Mouse (Mus musculus) fat pad, adult 2 months (tissue): Measurements from ENCODE around the gene Strbp.
A peak's percentile ranks its signal among the peaks of the same experiment; 100 is the strongest.
"Not testable (repeated sequence)": the region's sequence is repeated elsewhere in the genome, so short reads cannot be mapped to it uniquely, and the experiment has no call there.

Source experiments
- DNase-seq: peaks from one replicate; pipeline ENCODE4 v3.0.0-alpha.2; 2011; ENCODE audit warnings: low read depth, low spot score; ENCODE audit errors: extremely low read depth

Gene Strbp

DNA sequence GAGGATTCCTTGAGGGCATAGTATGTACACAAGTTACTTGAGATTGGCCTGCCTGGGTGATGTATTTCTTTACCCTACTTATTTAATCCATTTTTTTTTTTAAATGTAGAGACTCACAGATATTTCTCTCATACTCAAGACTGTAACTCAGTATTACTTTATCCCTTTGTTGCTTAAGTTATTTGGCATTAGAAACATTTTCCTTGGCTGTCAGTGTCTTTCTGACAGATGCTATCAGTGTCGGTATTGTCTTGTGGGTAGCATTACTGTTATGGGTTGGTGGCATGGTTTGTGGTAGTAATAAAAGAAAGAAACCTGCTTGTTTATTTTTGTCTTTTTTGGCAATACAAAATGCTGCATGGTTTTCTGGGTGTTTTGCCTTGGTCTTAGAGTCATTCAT lies 172.9 kb downstream of the Strbp start:
- DNase-seq = peak; percentile 77

DNA sequence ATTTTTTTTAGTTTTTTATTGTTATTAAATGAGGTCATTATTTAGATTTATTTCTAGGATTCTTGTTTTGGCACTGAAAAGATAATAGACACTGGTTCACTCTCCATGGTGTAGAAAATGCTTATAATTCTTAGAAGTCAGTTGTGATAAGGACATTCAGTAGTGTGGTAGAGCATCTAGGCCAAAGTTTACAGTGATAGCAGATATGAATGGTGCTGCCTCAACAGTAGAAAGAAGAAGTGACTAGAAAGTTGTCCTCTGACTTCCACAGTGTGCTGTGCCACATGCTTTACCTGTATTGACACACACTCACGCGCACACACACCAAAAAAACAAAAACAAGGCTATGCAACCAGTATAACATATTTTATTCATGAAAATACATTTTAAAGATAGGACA lies 174.3 kb downstream of the Strbp start:
- no peak for DNase-seq

DNA sequence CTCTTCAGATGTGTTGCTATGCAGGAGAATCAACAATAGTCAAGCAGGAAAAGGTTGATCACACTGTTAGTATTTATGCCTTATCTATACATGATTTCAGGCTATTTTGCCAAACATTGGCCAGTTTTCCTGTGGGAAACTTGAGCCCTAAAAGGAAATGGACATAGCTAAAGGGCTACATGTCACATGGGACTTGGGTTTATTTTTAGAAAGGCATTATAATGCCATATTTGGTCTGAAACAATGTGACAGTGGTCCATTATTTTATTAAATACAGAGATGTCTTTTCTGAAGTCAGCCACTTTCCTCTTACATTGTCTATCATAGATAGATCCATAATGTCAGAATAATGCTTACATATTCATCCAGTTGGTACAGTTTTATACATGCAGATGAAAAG lies 176.1 kb downstream of the Strbp start:
- no peak for DNase-seq

DNA sequence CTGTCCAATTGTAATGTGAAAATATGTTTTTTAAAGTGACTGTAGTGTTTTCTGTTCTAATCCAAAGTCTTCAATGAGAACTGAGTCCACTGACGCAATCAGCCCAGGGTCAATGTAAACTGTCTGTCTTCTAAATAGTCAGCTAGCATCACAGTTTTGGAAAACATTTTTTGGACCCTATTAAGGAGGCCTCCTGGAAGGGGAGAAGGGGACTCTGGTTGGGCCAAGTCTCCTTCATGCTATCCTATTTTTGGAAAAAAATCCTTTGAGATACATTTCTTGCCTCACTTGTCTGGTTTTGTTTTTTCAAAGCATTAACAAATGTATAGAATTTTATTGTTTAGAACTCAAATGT lies 184.4 kb downstream of the Strbp start:
- DNase-seq = no peak

DNA sequence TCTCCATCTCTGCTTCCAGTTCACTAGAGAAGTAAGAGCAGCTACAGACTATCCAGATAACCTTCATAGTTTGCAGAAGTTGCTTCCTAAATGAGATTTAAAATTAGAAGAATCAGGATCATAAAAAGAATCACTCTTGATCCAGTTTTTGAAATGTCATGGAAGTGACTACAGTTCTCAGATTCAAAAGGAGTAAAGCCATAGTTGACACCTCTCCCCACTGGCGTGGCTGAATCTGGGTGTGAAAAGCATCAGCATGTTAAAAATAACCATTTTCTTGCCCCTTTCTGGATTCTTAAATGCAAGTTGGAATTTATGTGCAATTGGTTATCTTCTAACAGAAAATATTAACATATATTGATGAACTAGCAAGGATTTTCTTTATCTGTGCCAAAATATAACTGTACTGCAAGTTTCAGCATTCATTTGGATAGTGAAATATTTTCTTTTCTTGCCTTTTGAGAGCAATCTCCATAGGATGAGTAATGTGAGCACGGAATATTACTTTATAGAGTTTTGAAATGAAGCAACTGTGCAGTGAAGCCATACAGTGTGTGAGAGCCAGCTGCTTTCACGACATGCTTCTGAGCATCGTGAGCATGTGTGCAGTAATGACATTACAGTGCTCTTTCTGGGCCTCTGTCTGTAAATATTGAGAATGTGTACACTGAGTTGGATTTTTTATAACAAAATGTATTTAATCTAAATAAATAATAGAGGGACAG lies 184.9 kb downstream of the Strbp start:
- no peak for DNase-seq

DNA sequence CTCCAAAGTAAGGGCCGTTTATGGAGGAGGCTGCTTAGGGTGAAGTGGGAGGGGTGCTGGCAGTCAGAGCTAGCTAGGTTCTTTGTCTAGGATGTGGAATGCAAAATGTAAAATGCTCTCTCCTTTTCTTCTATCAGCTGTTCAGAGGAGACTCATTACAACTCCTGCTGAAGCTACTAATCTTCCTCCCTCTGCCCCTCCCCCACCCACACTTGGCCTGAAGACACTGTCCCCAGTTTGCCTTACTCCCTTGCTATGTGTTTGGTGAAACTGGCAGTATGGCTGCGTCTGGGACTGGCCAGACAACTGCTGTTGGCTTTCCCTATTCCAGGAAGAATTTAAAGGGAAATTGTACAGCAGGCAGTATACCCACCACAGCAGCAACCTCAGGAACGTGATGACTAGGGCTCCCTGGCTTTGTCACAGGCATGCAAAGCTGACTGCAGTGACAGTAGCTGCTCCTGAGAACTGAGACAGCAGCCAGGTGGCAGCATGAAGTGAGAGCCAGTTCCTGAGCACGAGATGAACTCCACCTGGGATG lies 186.7 kb downstream of the Strbp start:
- DNase-seq = no peak

DNA sequence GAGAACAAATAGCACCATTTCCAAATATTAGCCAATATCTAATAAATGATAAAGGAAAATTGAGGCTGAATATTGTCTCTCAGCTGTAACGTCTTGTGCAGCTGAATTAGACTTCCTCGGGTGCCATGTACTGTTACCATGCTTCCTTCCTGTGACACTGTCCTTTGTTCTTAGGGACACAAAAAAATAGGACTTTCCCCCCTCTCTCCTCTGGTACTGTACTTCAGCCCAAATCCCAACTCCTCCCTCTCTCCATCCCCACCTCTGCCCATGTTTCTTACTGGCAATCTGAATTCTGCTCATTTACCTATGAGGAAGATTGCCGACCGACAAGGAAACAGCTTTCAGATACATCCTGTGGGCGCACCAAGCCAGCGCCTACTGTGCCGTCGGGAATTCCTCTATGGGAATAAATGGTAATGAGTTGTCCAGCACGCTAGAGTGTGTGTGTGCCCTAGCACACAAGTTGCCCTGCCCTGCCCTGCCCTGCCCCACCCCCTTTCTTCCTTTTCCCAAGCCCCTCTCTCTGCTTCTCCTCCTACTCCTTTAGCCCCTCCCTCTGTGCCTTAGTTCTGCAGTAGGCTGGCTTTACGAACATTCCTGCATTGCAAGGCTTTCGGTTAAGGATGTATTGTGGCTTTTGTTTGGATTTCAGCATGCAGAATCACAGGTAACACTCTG lies 187.5 kb downstream of the Strbp start, which contains the start of gene Gpr21:
Gene Gpr21 (plus strand): TSS at position 303 of the 681 bp plus-strand sequence.
- DNase-seq = no peak

DNA sequence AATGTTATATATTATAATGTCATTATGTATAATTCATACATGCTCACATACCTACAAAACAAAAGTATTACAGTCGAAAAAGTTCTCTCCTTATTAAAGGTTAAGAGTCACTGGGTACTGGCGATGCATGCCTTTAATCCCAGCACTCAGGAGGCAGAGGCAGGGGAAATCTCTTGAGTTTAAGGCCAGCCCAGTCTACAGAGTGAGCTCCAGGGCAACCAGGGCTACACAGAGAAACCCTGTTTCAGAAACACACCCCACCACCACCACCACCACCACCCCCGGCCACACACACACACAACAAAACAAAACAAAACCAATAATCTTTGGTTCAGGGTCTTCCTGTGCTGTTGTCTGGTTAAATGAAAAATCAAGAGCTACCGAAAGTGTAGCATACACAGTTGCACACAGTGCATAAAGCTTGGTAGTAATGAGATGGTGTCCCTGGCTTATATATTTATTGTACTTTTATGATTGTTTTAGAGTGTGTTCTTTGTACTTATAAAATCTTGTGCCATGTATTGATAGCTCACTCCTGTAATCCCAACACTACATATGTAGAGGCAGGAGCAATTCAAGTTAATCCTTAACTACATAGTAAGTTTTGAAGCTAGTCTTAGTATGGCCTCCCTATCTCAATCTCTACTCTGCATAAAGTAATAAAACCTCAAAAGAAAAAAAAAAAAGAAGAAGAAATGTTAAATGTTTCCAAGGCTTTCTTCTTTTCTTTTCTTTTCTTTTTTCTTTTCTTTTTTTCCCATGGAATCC lies 192.3 kb downstream of the Strbp start:
- DNase-seq = no peak

DNA sequence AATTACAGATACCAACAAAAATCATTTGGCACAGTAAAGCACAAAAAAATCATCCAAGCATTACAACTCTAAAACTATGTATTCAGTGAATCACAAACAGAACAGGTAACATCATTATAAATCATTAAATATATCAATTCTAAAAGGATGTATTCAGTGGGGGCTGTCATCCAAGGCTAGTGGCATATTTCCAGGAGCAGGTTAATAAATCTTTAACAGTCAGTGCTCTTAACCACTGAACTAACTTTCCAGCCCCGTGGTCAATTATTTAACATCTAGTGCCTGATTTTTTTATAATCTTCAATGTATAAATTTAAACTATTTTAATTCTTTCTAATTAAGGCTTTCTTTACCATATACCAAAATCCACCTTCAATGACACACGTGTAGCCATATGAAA lies 197.8 kb downstream of the Strbp start:
- not testable (repeated sequence) for DNase-seq

DNA sequence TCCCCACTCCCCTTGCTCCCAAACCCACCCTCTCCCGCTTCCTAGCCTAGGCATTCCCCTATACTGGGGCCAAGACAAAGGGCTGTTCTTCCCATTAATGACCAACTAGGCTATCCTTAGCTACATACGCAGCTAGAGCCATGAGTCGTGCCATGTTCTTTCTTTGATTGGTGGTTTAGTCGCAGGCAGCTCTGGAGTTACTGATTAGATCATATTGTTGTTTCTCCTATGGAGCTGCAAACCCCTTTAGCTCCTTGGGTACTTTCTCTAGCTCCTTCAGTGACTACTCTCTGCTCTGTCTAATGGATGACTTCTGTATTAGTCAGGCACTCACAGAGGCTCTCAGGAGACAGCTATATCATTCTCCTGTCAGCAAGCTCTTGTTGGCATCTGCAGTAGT lies 206.3 kb downstream of the Strbp start:
- no peak for DNase-seq

DNA sequence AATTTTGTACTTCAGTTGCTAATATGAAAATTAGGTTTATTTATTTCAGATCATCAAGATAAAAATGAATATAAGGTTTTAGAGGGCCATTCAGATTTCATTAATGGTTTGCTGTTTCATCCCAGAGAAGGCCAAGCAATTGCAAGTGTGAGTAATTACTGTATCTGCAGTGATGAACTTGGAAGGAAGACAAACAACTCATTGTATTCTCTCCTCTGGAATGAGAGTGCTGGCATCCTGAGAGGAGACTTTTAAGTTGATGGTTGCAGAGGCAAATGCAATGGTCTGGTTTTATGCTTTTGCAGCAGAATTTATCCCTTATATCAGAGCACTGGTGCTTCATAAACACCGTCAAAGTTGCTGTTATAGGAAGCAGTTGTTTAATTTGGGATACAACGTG lies 214.7 kb downstream of the Strbp start:
- DNase-seq = no peak

DNA sequence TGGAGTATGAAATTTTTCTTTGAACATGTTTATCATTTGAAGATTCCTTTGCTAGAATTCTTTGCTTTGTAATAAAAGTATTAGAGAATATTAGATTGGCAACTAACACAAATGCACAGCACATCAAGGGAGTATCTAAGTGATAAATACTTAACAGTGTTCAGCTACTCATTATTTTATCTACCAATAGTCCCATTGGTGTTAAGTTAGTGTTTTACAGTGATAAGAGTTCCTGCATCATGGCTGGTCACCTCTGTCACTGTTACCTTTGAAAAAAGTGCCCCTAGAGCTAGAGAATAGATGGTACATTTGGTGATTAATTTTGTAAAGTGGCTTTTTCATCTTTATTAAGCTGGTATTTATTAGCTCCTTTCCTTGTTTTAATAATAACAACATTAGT lies 217.3 kb downstream of the Strbp start:
- no peak for DNase-seq

DNA sequence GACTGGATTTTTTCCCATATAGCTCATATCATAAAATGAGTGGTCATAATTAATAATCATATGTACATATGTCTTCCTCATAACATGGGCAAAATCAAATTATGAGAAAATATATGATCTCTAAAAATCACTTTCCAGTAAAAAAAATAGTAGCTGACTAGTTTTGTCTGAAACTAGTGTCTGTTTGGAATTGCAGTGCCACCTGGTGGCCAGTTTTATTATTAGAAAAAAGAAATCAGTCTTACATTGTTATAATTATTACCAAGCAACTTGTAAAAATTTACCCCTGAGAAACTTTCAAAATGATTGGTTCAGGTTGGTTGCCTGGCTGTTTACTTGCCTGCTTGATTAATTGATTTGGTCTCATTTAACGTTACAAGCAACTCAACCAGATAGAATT lies 218.3 kb downstream of the Strbp start:
- no peak for DNase-seq

DNA sequence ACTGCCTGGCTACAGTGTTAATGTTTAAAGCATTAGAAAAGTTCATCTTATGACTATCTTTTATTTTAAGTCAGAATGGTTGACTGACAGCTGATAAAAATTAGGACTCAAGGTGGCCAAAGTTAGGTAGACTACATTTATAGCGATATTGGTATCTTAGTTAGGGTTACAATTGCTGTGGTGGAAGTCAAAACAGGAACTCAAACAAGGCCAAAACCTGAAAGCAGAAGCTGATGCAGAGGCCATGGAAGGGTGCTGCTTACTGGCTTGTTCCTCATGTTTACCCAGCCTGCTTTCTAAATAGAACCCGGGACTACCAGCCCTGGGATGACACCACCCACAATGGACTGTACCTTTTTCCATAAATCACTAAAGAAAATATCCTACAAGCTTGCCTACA lies 219.5 kb downstream of the Strbp start:
- no peak for DNase-seq

DNA sequence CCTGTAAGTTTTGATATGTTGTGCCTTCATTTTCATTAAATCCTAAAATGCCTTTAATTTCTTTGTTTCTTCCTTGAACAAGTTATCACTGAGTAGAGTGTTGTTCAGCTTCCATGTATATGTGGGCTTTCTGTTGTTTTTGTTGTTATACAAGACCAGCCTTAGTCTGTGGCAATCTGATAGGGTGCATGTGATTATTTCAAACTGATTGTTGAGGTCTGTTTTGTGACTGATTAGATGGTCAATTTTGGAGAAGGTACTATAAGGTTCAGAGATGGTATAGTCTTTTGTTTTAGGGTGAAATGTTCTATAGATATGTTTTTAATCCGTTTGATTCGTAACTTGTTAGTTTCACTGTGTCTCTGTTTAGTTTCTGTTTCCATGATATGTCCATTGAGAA lies 223.6 kb downstream of the Strbp start:
- DNase-seq = no peak

DNA sequence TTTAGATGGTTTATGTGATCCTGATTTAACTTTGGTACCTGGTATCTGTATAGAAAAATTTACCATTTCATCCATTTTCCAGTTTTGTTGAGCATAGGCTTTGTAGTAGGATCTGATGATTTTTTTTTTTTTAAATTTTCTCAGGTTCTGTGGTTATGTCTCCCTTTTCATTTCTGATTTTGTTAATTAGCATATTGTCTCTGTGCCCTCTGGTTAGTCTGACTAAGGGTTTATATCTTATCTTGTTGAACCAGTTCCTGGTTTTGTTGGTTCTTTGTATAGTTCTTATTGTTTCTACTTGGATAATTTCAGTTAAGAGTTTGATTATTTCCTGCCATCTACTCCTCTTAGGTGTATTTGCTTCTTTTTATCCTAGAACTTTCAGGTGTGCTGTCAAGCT lies 224.1 kb downstream of the Strbp start:
- DNase-seq = no peak

DNA sequence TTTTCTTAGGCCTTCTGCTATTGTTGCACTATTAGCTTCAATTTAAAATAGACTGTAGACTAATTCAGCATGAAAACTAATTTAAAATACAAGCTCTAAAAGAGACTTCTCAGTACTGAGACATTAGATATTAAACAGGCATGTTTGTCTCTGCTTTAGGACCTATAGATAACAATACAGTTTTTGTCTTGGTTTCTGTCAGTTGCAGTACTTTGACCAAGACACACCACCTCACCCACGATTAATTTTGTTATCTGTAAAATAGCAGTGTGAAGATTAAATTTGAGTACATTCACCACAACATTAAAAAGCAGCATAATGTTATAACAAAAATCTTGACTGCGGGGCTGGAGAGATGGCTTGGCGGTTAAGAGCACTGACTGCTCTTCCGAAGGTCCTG lies 237.4 kb downstream of the Strbp start:
- no peak for DNase-seq

DNA sequence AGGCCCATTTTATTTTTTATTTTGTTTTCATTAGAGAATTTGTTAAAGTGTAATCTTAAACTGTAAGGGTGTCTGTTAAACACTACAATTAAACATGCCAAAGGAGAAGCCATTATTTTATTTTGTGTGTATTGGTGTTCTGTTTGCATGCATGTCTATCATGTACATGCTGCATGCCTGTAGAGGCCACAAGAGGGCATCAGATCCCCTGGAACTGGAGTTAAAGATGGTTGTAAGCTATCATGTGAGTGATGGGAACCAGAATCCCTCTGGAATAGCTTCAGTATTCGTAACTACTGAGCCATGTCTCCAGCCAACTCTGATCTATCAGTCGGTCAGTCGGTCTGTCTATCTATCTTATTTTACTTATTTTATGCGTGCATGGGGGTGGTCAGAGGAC lies 243.0 kb downstream of the Strbp start:
- no peak for DNase-seq

DNA sequence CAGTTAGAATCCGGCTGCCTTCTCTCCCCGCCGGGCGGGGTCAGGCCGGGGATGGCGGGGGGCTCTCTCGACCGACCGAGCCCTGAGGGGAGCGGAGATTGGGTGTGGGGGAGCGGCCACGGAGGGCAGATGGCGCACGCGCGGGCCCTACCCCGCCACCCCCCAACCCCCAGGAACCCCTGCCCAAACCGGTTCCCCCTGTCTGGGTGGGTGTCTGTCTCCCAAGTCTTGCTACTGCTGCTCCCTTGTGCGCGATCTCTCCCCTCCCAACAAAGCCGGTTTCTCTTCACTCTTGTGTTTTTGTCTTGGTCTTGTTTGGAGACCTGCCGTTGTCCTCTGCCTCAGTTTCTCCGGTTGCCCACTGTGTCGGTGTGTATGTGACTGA lies 251.3 kb downstream of the Strbp start:
- DNase-seq = no peak

DNA sequence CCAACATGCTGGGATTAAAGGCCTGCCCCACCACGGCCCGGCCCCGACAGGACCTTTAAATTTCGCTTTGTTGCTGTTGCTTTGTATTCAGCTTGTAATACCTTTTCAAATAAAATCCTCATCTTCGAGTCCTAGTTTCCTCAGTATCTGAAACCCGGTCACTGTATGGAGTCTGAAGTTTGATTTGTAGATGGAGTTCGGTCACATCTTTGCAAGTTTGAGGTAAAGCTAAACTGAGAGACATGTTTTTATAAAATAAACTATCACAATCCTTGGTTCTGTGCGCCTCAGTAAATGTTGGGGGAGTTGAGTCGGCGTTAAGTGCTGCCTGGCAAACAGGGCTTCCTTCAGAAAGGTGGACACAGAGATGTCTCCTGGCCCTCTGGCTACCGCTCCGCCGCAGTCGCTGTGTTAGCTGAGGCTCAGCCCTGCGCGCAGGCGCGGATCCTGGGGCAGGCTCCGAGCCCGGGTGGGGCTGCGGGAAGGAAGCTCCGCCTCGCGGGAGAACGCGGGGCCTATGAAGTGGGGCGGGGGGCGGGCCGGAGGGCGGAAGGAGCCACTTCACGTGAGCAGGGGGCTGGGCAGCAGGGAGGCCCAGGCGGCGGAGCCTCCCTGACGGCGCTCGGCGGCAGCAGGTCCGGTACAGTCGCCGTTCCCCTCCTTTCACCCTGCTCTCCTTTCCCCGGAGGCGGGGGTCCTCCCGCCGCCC lies 251.8 kb downstream of the Strbp start:
- DNase-seq = no peak
